18 mouse cellular contexts compared by ENCODE assay signal in genomic region chr11:35982734-35983133, GRCm38 (mm10). TPM values are rescaled to one million over a fixed set of nuclear protein-coding genes. Genes with fewer than 3 reads are reported as not detected.
DNase-seq lines count a peak whose midpoint lies in the region; ATAC-seq and TF ChIP-seq lines count a peak whose summit lies in the region.
"Had no signal": no experiment of that assay in that cellular context is flagged by ENCODE, and none has a peak within 500 bp of the region (broad histone marks: within the 10 kb centered on the region; RNA-seq: fewer than 3 reads in every experiment).

No protein-coding gene starts in this region.

- no peaks in the 10 kb centered on the region for H3K27me3 ChIP-seq in kidney, adult 2 months (replicated peaks; ENCODE audit: control insufficient read depth, insufficient read depth, low read length)
- H3K27me3 ChIP-seq in kidney, embryonic 14.5 days (ENCODE audit: control insufficient read depth, insufficient read depth, low read length), result peaks cover 4% of the 10 kb centered on the region
- H3K27me3 ChIP-seq in hindbrain, embryonic 11.5 days (ENCODE audit: control insufficient read depth, insufficient read depth, low read length), result no peaks in the 10 kb centered on the region; the same call in 1 of the 2 replicates
- peaks cover 34% of the 10 kb centered on the region for H3K27me3 ChIP-seq in forebrain, embryonic 12.5 days

- no peak overlapping the region for H3K9ac ChIP-seq in kidney, embryonic 14.5 days (ENCODE audit: low read depth, low read length)
- no peak overlapping the region for H3K9ac ChIP-seq in hindbrain, embryonic 11.5 days (ENCODE audit: low read depth, low read length)
- H3K9ac ChIP-seq in forebrain, embryonic 12.5 days, result no peak overlapping the region
- H3K9ac ChIP-seq: embryonic facial prominence, embryonic 15.5 days; forebrain, postnatal 0 days; heart, embryonic 15.5 days; limb, embryonic 12.5 days; liver, embryonic 13.5 days; lung, embryonic 14.5 days had no signal

- H3K4me3 ChIP-seq in kidney, adult 2 months (ENCODE audit: insufficient read depth, low read depth, low read length), result no peak overlapping the region
- no peak overlapping the region for H3K4me3 ChIP-seq in kidney, embryonic 14.5 days (ENCODE audit: low read length)
- H3K4me3 ChIP-seq in hindbrain, embryonic 11.5 days (ENCODE audit: low read depth, low read length), result no peak overlapping the region
- H3K4me3 ChIP-seq in forebrain, embryonic 12.5 days (replicated peaks), result no peak overlapping the region
- H3K4me3 ChIP-seq: embryonic facial prominence, embryonic 15.5 days; heart, embryonic 15.5 days; limb, embryonic 12.5 days; liver, embryonic 13.5 days had no signal

- peak; percentile 63 for DNase-seq in adrenal gland, adult 2 months
- DNase-seq in adrenal gland, postnatal 14 days, result no peak
- peak; percentile 44 for DNase-seq in kidney, adult 2 months
- peak; percentile 44 for DNase-seq in NIH3T3 (ENCODE audit: low read depth)
- DNase-seq in cerebellum, adult 9-10 months, result peak; percentile 70
- no peak for DNase-seq in hindbrain, embryonic 11.5 days (ENCODE audit: low spot score)
- DNase-seq: forebrain, postnatal 0 days; gastrocnemius, postnatal 36 days; liver, embryonic 13.5 days; lung, embryonic 14.5 days; lung, postnatal 36 days had no signal

- H3K9me3 ChIP-seq in kidney, embryonic 14.5 days (ENCODE audit: control insufficient read depth, low read length), result no peaks in the 10 kb centered on the region
- no peaks in the 10 kb centered on the region for H3K9me3 ChIP-seq in hindbrain, embryonic 11.5 days (ENCODE audit: control insufficient read depth, low read length)
- H3K9me3 ChIP-seq in forebrain, embryonic 12.5 days, result no peaks in the 10 kb centered on the region
- H3K9me3 ChIP-seq: embryonic facial prominence, embryonic 15.5 days; heart, embryonic 15.5 days; limb, embryonic 12.5 days; liver, embryonic 13.5 days had no signal

- ATAC-seq in kidney, embryonic 14.5 days (ENCODE audit: low FRiP score, low TSS enrichment), result no peak
- no peak for ATAC-seq in hindbrain, embryonic 11.5 days (ENCODE audit: low FRiP score)
- no peak for ATAC-seq in forebrain, embryonic 12.5 days (ENCODE audit: low FRiP score)
- ATAC-seq: forebrain, postnatal 0 days; hindbrain, postnatal 0 days; midbrain, embryonic 16.5 days had no signal

- H3K36me3 ChIP-seq in kidney, adult 2 months (ENCODE audit: control insufficient read depth, insufficient read depth, low read length), result no peaks in the 10 kb centered on the region
- H3K36me3 ChIP-seq in kidney, embryonic 14.5 days (ENCODE audit: control insufficient read depth, insufficient read depth, low read length), result no peaks in the 10 kb centered on the region
- H3K36me3 ChIP-seq in hindbrain, embryonic 11.5 days (ENCODE audit: control insufficient read depth, insufficient read depth, low read length), result no peaks in the 10 kb centered on the region
- H3K36me3 ChIP-seq in forebrain, embryonic 12.5 days (replicated peaks), result no peaks in the 10 kb centered on the region
- H3K36me3 ChIP-seq: embryonic facial prominence, embryonic 15.5 days; heart, embryonic 15.5 days; limb, embryonic 12.5 days; liver, embryonic 13.5 days had no signal

- no peak for TF ChIP-seq POLR2A in kidney, adult 2 months (IDR thresholded peaks at IDR 0.05; ENCODE audit: low read depth, low read length)

- no peak overlapping the region; the same call in 1 of the 2 replicates for H3K27ac ChIP-seq in kidney, adult 2 months (ENCODE audit: insufficient read depth, low read depth, low read length)
- no peak overlapping the region for H3K27ac ChIP-seq in kidney, embryonic 14.5 days (ENCODE audit: low read depth, low read length)
- H3K27ac ChIP-seq in hindbrain, embryonic 11.5 days (ENCODE audit: low read depth, low read length), result no peak overlapping the region
- H3K27ac ChIP-seq in forebrain, embryonic 12.5 days, result no peak overlapping the region
- H3K27ac ChIP-seq: embryonic facial prominence, embryonic 15.5 days; heart, embryonic 15.5 days; hindbrain, postnatal 0 days; limb, embryonic 12.5 days; liver, embryonic 13.5 days had no signal

- H3K4me2 ChIP-seq in kidney, embryonic 14.5 days (replicated peaks; ENCODE audit: low read depth, low read length), result no peak overlapping the region
- H3K4me2 ChIP-seq in hindbrain, embryonic 11.5 days (replicated peaks; ENCODE audit: low read depth, low read length), result no peak overlapping the region
- no peak overlapping the region for H3K4me2 ChIP-seq in forebrain, embryonic 12.5 days
- H3K4me2 ChIP-seq: embryonic facial prominence, embryonic 15.5 days; heart, embryonic 15.5 days; limb, embryonic 12.5 days; liver, embryonic 13.5 days; lung, embryonic 14.5 days had no signal

- TF ChIP-seq CTCF in kidney, adult 2 months (conservative IDR thresholded peaks at IDR 0.05; ENCODE audit: insufficient read depth, insufficient read length, low read depth, low read length), result no peak

- peaks cover 9% of the 10 kb centered on the region; the same call in 1 of the 2 replicates for H3K4me1 ChIP-seq in kidney, adult 2 months (ENCODE audit: control insufficient read depth, insufficient read depth, low read length)
- peaks cover 20% of the 10 kb centered on the region for H3K4me1 ChIP-seq in kidney, embryonic 14.5 days (ENCODE audit: control insufficient read depth, insufficient read depth, low read length)
- peaks cover 6% of the 10 kb centered on the region; the same call in 1 of the 2 replicates for H3K4me1 ChIP-seq in hindbrain, embryonic 11.5 days (replicated peaks; ENCODE audit: control insufficient read depth, insufficient read depth, low read length)
- peaks cover 29% of the 10 kb centered on the region for H3K4me1 ChIP-seq in forebrain, embryonic 12.5 days

- 63% methylated on average over 3 of the region's 3 CpGs for WGBS in kidney, adult 2 months
- 78% methylated on average over 3 of the region's 3 CpGs for WGBS in kidney, embryonic 14.5 days
- whole genome bisulfite sequencing in hindbrain, embryonic 11.5 days, result 83% methylated on average over 3 of the region's 3 CpGs
- 85% methylated on average over 3 of the region's 3 CpGs for WGBS in forebrain, embryonic 12.5 days

RNA-seq across cellular contexts. Expression of gene Wwc1, which starts 2.4 kb away (rescaled TPM):
- 10 to 100 TPM; 81.6 to 88.3 TPM for total RNA-seq in adrenal gland, adult 2 months (2021)
- polyA plus RNA-seq in adrenal gland, adult 2 months (2012; rRNA removed), result 27.1 and 35.2 TPM in 2 replicates
- total RNA-seq in adrenal gland, postnatal 14 days (2021), result 38.7 and 52.9 TPM in 2 replicates
- polyA plus RNA-seq in kidney, adult 2 months (2012; rRNA removed), result 91.9 and 110 TPM in 2 replicates
- 5.0 and 9.5 TPM in 2 replicates for polyA plus RNA-seq in kidney, embryonic 14.5 days (2014; fragmentation: Nextera tagmentation; extraction: Ambion mirVana)
- polyA plus RNA-seq in hindbrain, embryonic 11.5 days (2014; fragmentation: Nextera tagmentation; extraction: Ambion mirVana), result 7.0 and 8.5 TPM in 2 replicates
- polyA plus RNA-seq in forebrain, embryonic 12.5 days (2016; fragmentation: Nextera tagmentation; extraction: Ambion mirVana), result 6.7 and 10.3 TPM in 2 replicates

Comparison
In these comparisons a context has a peak if more than half of its experiments do, and no peak if none do; other contexts are left out.
1. DNase-seq: peak in adrenal gland, adult 2 months (single experiment), kidney, adult 2 months (single experiment), NIH3T3 (single experiment) and cerebellum, adult 9-10 months (single experiment); none in adrenal gland, postnatal 14 days (single experiment) and hindbrain, embryonic 11.5 days (single experiment).